Mouse (Mus musculus) lung, embryonic 16.5 days (tissue): Measurements from ENCODE around the gene Tmem79. TPM values are rescaled to one million over a fixed set of nuclear protein-coding genes. Genes with fewer than 3 reads are reported as not detected.
A peak's percentile ranks its signal among the peaks of the same experiment; 100 is the strongest.
"Not testable (repeated sequence)": the region's sequence is repeated elsewhere in the genome, so short reads cannot be mapped to it uniquely, and the experiment has no call there.

Experiments used
- ATAC-seq: fragments of 200-750 bp; cut with Nextera tagmentation; 2 replicates; pipeline ENCODE4 v1.8.0; 2017; ENCODE audit warnings: low read depth, mild to moderate bottlenecking, moderate library complexity
- H3K27ac ChIP-seq: fragments of 300-500 bp; sonication (generic); 2 replicates; pipeline ENCODE4 v1.5.1; 2014; ENCODE audit warnings: mild to moderate bottlenecking, control low read depth, low read length
- H3K27me3 ChIP-seq: fragments of 300-500 bp; sonication (generic); 2 replicates; pipeline ENCODE4 v1.6.1; 2014; ENCODE audit warnings: low read depth, low read length, mixed read lengths; ENCODE audit not compliant: control insufficient read depth, insufficient read depth
- H3K36me3 ChIP-seq: fragments of 300-500 bp; sonication (generic); 2 replicates; pipeline ENCODE4 v1.6.1; 2014; ENCODE audit warnings: low read length; ENCODE audit not compliant: control insufficient read depth, insufficient read depth
- H3K4me1 ChIP-seq: fragments of 300-500 bp; sonication (generic); replicated peaks from 2 replicates; pipeline ENCODE4 v1.6.1; 2014; ENCODE audit warnings: low read length, mixed read lengths; ENCODE audit not compliant: control insufficient read depth, insufficient read depth
- H3K4me2 ChIP-seq: fragments of 300-500 bp; sonication (generic); 2 replicates; pipeline ENCODE4 v1.6.1; 2014; ENCODE audit warnings: low read depth, low read length, control low read depth
- H3K4me3 ChIP-seq: fragments of 300-500 bp; sonication (generic); 2 replicates; pipeline ENCODE4 v1.5.1; 2014; ENCODE audit warnings: mild to moderate bottlenecking, low read length, control low read depth
- H3K9ac ChIP-seq: fragments of 300-500 bp; sonication (generic); 2 replicates; pipeline ENCODE4 v1.6.1; 2014; ENCODE audit warnings: low read length, control low read depth
- H3K9me3 ChIP-seq: fragments of 300-500 bp; sonication (generic); 2 replicates; pipeline ENCODE4 v1.6.1; 2016; ENCODE audit warnings: low read length; ENCODE audit not compliant: control insufficient read depth
- WGBS: fragments of 180-500 bp; shearing (Covaris S2); extraction: QIAGEN DNeasy Blood & Tissue Kit; methylation state at CpG from one replicate; pipeline ENCODE4 v1.1.7; 2014; 5-methylcytosine and 5-hydroxymethylcytosine counted together
- polyA plus RNA-seq: library from polyadenylated mRNA; unstranded; fragments of >200 nt; fragmentation: Nextera tagmentation; extraction: Ambion mirVana; gene quantifications from 2 replicates; pipeline ENCODE4 v1.2.1, GENCODE M21; 2015

The Tmem79 gene
- polyA plus RNA-seq, 1 experiment from 2014 or later = 9.5 TPM

DNA sequence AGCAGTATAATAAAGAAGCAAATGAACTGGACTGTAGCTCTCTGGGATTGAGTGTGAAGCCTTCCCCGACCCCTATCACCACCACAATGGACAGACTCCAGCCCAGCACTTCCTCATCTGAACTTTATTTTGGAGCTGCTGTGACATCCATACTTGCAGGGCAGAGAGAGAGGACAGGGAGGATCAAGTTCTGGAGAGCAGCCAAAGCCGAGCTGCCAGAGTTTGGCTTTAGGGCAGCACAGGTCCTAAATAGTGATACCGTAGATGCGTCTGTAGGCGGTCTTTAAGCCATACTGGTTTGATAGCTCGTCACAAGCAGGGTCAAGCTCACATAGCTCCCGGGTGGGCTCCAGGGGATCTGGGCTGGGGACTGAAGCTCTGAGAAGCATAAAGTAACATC, 32.6 kb upstream of the Tmem79 start:
- not testable (repeated sequence) for H3K9me3 ChIP-seq, H3K9ac ChIP-seq, H3K4me2 ChIP-seq, H3K36me3 ChIP-seq, H3K27ac ChIP-seq, H3K4me3 ChIP-seq, H3K27me3 ChIP-seq, ATAC-seq
- WGBS = 72% methylated on average over 7 of the region's 7 CpGs
- peaks cover 13% of the 10 kb centered on the region for H3K4me1 ChIP-seq

DNA sequence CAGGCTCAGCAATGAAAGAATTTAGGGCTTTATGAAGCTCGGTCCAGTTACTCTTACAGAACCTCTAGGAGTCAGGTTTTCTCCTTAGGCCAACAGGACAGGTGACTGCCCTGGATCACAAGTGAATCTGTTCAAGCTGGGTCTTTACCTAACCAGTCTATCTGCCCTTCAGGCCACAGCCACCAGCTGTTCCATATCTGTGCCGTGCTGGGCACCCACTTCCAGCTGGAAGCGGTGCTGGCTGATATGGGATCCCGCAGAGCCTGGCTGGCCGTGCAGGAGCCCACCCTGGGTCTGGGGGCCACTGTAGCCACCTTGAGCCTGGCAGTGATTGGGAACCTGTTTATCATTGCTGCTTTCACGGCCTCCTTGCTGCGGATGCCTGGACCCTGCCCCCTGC, 31.6 kb upstream of the Tmem79 start:
- not testable (repeated sequence) for H3K4me3 ChIP-seq, H3K4me2 ChIP-seq, H3K9me3 ChIP-seq, H3K27me3 ChIP-seq, H3K9ac ChIP-seq, H3K27ac ChIP-seq, H3K36me3 ChIP-seq, ATAC-seq
- H3K4me1 ChIP-seq = peaks cover 13% of the 10 kb centered on the region
- 51% methylated on average over 3 of the region's 7 CpGs for WGBS

DNA sequence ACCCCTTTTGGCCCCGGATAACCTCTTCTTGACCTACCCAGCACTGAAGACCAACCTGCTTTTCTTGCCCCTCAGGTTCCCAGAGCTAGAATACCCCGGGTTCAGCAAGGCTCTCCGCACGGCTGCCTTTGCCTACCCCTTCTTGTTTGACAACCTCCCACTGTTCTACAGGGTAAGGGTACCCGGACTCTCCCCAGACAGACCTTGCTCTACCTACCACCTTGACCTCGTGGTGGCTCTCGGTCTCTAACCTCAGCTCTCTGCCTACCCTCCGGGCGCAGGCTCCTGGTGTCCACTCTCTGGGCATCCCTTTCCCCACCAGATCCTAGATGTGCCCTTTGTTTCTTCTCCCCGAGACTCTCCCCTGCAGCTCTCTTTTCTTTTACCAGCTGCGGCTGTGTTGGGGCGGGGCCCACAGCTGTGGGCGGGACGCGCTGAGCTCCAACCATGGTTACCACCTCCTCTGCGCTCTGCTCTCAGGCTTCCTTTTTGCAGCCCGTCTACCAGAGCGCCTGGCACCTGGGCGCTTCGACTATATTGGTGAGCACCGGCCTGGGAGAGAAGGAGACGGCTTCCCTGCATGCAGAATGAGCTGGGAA, 31.0 kb upstream of the Tmem79 start:
- Histone ChIP-seq H3K4me1 (peaks cover 13% of the 10 kb centered on the region), H3K4me2 (peak overlapping the region; percentile 38)
- H3K36me3 ChIP-seq, H3K9me3 ChIP-seq, H3K9ac ChIP-seq, H3K4me3 ChIP-seq, H3K27ac ChIP-seq, H3K27me3 ChIP-seq: not testable (repeated sequence)
- ATAC-seq = peak; percentile 71
- 4% methylated on average over 16 of the region's 22 CpGs for WGBS

DNA sequence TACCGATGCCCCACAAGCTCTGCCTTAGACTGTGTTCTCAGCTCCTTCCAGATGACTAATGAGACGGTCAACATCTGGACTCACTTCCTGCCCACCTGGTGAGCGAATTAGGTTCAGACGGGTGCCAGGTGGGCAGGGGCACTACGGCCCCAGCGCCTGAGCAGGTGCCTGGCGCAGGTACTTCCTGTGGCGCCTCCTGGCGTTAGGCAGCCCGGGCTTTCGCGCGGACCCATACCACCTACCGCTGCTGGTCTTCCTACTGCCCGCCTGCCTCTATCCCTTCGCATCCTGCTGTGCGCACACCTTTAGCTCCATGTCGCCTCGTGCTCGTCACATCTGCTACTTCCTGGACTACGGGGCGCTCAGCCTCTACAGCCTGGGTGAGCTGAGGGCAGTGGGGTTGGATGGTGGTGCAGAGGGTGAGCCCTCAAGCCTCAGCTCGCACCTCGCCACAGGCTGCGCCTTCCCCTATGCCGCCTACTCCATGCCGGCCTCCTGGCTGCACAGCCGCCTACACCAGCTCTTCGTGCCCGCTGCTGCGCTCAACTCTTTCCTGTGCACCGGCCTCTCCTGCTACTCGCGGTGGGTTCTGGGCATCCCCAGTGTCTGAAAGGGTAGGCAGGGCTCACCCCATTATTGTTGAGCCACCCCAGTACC, 29.9 kb upstream of the Tmem79 start:
- no peak overlapping the region for H3K4me2 ChIP-seq
- 40% methylated on average over 34 of the region's 34 CpGs for WGBS
- peaks cover 13% of the 10 kb centered on the region for H3K4me1 ChIP-seq
- H3K9me3 ChIP-seq = no peaks in the 10 kb centered on the region
- peaks cover 14% of the 10 kb centered on the region for H3K36me3 ChIP-seq
- H3K27ac ChIP-seq = no peak overlapping the region
- no peak overlapping the region for H3K9ac ChIP-seq
- no peak overlapping the region for H3K4me3 ChIP-seq
- ATAC-seq = no peak
- peaks cover 8% of the 10 kb centered on the region for H3K27me3 ChIP-seq

DNA sequence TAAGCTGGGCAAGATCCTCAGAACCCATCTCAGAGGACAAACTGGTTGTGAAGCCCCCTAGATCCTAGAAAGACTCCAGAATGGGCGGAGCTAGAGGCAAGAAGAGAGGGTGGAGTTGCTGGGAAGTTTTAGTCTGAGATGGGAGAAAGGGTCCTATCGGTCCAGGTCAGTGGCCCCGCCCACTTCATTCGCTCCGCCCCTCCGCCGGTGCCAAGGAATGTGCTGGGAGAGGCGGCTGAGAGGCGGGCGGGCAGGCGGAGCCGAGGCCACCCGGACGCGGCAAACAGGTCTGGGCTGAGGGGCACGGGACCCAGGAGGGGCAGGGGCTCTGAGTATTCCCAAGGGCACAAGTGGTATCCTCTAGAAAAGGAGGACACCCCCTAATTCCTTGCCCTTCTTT, 28.4 kb upstream of the Tmem79 start, which contains the start of gene Paqr6:
Gene Paqr6 (plus strand): TSS at position 248 of the 400 bp plus-strand sequence.
- Histone ChIP-seq H3K9me3 (no peaks in the 10 kb centered on the region), H3K4me2 (peak within 1 kb of the TSS; percentile 58), H3K27ac (0 out of 2 replicates have a peak within 1 kb of the TSS, but pooled peaks have one; percentile 37), H3K4me1 (peaks cover 13% of the 10 kb centered on the region), H3K36me3 (peaks cover 25% of the 10 kb centered on the region), H3K27me3 (peaks cover 8% of the 10 kb centered on the region), H3K9ac (peak within 1 kb of the TSS; percentile 34), H3K4me3 (peak within 1 kb of the TSS; percentile 42)
- WGBS = under 1% methylated on average over 13 of the region's 16 CpGs
- peak; percentile 79 for ATAC-seq

DNA sequence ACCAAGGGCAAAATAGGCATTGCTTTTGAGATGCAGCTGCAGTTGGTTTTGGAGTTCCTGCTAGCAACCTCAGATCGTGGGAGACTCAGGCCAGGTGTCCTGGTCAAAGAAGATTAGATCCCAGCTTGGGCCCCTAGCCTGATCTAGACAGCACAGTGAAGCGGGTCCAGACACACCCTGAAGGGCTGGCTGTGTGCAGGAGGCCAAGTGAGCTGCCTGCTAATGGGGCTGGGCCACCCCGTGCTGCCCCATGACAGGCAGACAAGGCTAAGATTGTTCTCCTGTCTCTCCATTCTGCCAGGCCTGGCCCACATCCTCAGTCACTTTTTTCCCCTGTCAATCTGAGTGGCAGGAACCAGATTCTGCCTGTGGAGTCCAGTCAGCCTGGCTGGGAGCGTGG, 27.8 kb upstream of the Tmem79 start:
- H3K4me3 ChIP-seq = no peak overlapping the region
- peaks cover 30% of the 10 kb centered on the region for H3K36me3 ChIP-seq
- peaks cover 8% of the 10 kb centered on the region for H3K27me3 ChIP-seq
- H3K27ac ChIP-seq = 0 out of 2 replicates have a peak overlapping the region, but pooled peaks have one; percentile 37
- no peak overlapping the region; the same call in 1 of the 2 replicates for H3K9ac ChIP-seq
- ATAC-seq = peak; percentile 4; the same call in 1 of the 2 replicates
- H3K4me1 ChIP-seq = peaks cover 13% of the 10 kb centered on the region
- H3K4me2 ChIP-seq = no peak overlapping the region
- WGBS = 48% methylated on average over 4 of the region's 4 CpGs
- H3K9me3 ChIP-seq = no peaks in the 10 kb centered on the region

DNA sequence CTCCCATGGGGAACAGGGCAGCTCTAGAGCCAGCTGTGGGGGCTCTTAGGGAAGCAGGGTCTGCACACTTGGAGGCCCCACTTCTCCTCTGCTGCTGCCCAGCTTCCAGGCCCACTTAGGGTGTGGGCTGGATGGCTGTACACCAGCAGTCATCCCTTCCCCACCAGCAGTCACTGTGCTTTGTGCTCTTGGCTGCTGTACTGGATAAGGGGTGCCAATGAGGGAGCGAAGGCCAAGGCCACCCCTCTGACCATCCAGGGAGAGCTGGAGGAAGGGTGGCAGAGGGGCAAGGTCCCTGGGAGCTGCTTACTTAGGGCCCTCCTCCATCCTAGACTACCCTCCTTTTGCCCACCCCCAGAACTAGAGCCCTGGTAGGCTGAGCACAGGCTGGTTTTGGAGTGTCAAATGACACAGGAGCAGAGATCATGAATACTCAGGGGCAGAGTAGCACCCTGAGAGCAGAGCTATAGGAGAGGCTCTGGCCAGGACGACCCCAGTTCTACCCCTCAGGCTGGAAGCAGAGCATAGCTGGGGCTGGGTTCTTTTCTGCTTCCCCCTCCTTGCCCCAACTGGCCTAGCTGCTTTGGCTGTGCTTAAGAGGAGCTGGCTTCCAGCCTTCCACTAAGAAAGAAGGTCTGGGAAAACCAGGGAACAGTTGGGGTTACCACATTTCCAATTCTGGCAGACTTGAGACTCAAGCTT, 25.8 kb upstream of the Tmem79 start:
- Histone ChIP-seq H3K4me2 (no peak overlapping the region), H3K9me3 (no peaks in the 10 kb centered on the region), H3K4me1 (peaks cover 13% of the 10 kb centered on the region), H3K27ac (no peak overlapping the region), H3K4me3 (no peak overlapping the region), H3K27me3 (peaks cover 8% of the 10 kb centered on the region), H3K9ac (no peak overlapping the region), H3K36me3 (peaks cover 41% of the 10 kb centered on the region)
- 82% methylated on average over 2 of the region's 2 CpGs for WGBS
- ATAC-seq = no peak

DNA sequence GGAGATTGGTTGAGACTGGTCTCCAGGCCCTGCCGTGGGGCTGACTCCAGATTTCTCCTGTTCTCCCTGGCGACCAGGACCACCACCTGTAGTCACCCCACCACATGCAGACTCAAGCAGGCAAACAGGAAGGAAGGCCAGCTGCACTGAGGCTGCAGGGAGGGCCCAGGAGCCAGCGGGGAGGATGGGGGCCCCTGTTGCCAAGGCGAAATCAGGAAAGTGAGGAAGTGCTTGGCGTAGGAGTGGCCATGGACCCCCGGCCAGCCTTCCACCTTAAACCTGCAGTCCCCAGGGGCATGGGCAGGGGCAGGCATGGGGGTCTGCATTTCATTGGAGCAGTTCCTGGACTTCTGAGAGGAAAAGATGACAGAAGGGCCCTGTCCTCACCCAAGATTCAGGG, 25.1 kb upstream of the Tmem79 start:
- no peaks in the 10 kb centered on the region for H3K9me3 ChIP-seq
- H3K4me1 ChIP-seq = peaks cover 13% of the 10 kb centered on the region
- H3K36me3 ChIP-seq = peaks cover 47% of the 10 kb centered on the region
- no peak overlapping the region for H3K9ac ChIP-seq
- WGBS = 64% methylated on average over 6 of the region's 6 CpGs
- ATAC-seq = no peak
- H3K4me3 ChIP-seq = no peak overlapping the region
- peaks cover 7% of the 10 kb centered on the region for H3K27me3 ChIP-seq
- H3K4me2 ChIP-seq = no peak overlapping the region
- no peak overlapping the region for H3K27ac ChIP-seq

DNA sequence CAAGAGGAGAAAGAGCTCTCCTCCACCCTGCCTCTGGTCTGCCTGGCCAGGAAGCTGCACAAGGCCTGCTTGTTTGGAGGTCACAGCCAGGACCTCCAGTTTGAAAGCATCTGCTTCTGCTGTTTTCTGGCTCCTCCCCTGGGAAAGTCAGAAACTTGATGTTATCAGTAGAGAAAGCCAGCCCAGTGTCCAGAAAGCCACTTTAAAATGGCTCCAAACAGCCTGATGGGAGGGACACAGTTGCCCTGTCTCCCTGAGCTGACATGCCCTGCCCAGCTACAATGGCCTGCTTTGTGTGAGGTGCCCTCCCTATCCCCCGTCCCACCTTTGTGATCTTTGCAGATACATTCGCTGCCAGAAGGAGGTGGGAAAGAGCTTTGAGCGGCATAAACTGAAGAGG, 24.0 kb upstream of the Tmem79 start:
- Histone ChIP-seq H3K9ac (no peak overlapping the region), H3K9me3 (no peaks in the 10 kb centered on the region), H3K36me3 (peaks cover 59% of the 10 kb centered on the region), H3K4me1 (peaks cover 13% of the 10 kb centered on the region), H3K27ac (no peak overlapping the region), H3K4me2 (no peak overlapping the region), H3K27me3 (no peaks in the 10 kb centered on the region; the same call in 1 of the 2 replicates), H3K4me3 (no peak overlapping the region)
- WGBS = 60% methylated on average over 3 of the region's 3 CpGs
- ATAC-seq = no peak
